Mouse (Mus musculus) limb, embryonic 11.5 days (tissue): ENCODE measurements around the gene Mrpl30. TPM values are rescaled to one million over a fixed set of nuclear protein-coding genes. Genes with fewer than 3 reads are reported as not detected.
A peak's percentile ranks its signal among the peaks of the same experiment; 100 is the strongest.

Source experiments
- ATAC-seq: fragments of 200-750 bp; cut with Nextera tagmentation; 2 replicates; pipeline ENCODE4 v1.8.0; 2017; ENCODE audit warnings: low read depth; ENCODE audit not compliant: insufficient number of reproducible peaks, low FRiP score, low TSS enrichment
- DNase-seq: peaks from one replicate; pipeline ENCODE4 v3.0.0-alpha.2; 2015; ENCODE audit warnings: low spot score
- H3K27ac ChIP-seq: fragments of 300-500 bp; sonication (generic); replicated peaks from 2 replicates; pipeline ENCODE4 v1.5.1; 2014; ENCODE audit warnings: low read depth, mild to moderate bottlenecking, low read length
- H3K27me3 ChIP-seq: fragments of 300-500 bp; sonication (generic); 2 replicates; pipeline ENCODE4 v1.6.1; 2014; ENCODE audit warnings: mild to moderate bottlenecking, low read length, mixed read lengths; ENCODE audit not compliant: control insufficient read depth, insufficient read depth
- H3K36me3 ChIP-seq: fragments of 300-500 bp; sonication (generic); 2 replicates; pipeline ENCODE4 v1.6.1; 2014; ENCODE audit warnings: mild to moderate bottlenecking, low read length, moderate library complexity, mixed read lengths; ENCODE audit not compliant: control insufficient read depth, insufficient read depth
- H3K4me1 ChIP-seq: fragments of 300-500 bp; sonication (generic); 2 replicates; pipeline ENCODE4 v1.6.1; 2014; ENCODE audit warnings: low read length, mixed read lengths; ENCODE audit not compliant: control insufficient read depth, insufficient read depth
- H3K4me2 ChIP-seq: fragments of 300-500 bp; sonication (generic); 2 replicates; pipeline ENCODE4 v1.6.1; 2014; ENCODE audit warnings: low read depth, mild to moderate bottlenecking, moderate library complexity; ENCODE audit not compliant: severe bottlenecking
- H3K4me3 ChIP-seq: fragments of 300-500 bp; sonication (generic); 2 replicates; pipeline ENCODE4 v1.5.1; 2014; ENCODE audit warnings: low read depth, low read length
- H3K9ac ChIP-seq: fragments of 300-500 bp; sonication (generic); 2 replicates; pipeline ENCODE4 v1.6.1; 2014; ENCODE audit warnings: mild to moderate bottlenecking, low read length
- H3K9me3 ChIP-seq: fragments of 300-500 bp; sonication (generic); 2 replicates; pipeline ENCODE4 v1.6.1; 2016; ENCODE audit warnings: low read length; ENCODE audit not compliant: control insufficient read depth
- WGBS: fragments of 180-500 bp; shearing (Covaris S2); extraction: QIAGEN DNeasy Blood & Tissue Kit; methylation state at CpG from one replicate; pipeline ENCODE4 v1.1.7; 2014; 5-methylcytosine and 5-hydroxymethylcytosine counted together
- polyA plus RNA-seq: library from polyadenylated mRNA; unstranded; fragments of >200 nt; fragmentation: Nextera tagmentation; extraction: Ambion mirVana; gene quantifications from 2 replicates; pipeline ENCODE4 v1.2.1, GENCODE M21; 2014

The Mrpl30 gene
- polyA plus RNA-seq, 1 experiment from 2014 or later: 240 TPM

GRCm38 (mm10) chr1:37867684-37868322 is 22.5 kb upstream of the Mrpl30 start:
- Histone ChIP-seq H3K9me3 (no peaks in the 10 kb centered on the region), H3K9ac (no peak overlapping the region), H3K27me3 (no peaks in the 10 kb centered on the region), H3K4me2 (no peak overlapping the region), H3K4me3 (no peak overlapping the region), H3K4me1 (no peaks in the 10 kb centered on the region), H3K27ac (no peak overlapping the region), H3K36me3 (no peaks in the 10 kb centered on the region)
- 68% methylated on average over 10 of the region's 10 CpGs for WGBS
- DNase-seq (no peak), ATAC-seq (no peak)

GRCm38 (mm10) chr1:37868640-37869039 is 21.6 kb upstream of the Mrpl30 start:
- ATAC-seq: no peak
- no peaks in the 10 kb centered on the region for H3K36me3 ChIP-seq
- 65% methylated on average over 10 of the region's 10 CpGs for WGBS

GRCm38 (mm10) chr1:37869362-37869761 is 20.9 kb upstream of the Mrpl30 start:
- no peak overlapping the region for H3K4me2 ChIP-seq
- no peaks in the 10 kb centered on the region for H3K9me3 ChIP-seq
- H3K9ac ChIP-seq: no peak overlapping the region
- ATAC-seq: no peak
- H3K27me3 ChIP-seq: no peaks in the 10 kb centered on the region
- 56% methylated on average over 2 of the region's 2 CpGs for WGBS
- H3K4me3 ChIP-seq: no peak overlapping the region
- no peaks in the 10 kb centered on the region for H3K4me1 ChIP-seq
- no peaks in the 10 kb centered on the region for H3K36me3 ChIP-seq
- no peak for DNase-seq
- no peak overlapping the region for H3K27ac ChIP-seq

More at GRCm38 (mm10) chr1:37868640-37869039, 21.6 kb upstream of the Mrpl30 start:
- no peaks in the 10 kb centered on the region for H3K4me1 ChIP-seq
- H3K4me2 ChIP-seq: no peak overlapping the region
- H3K9ac ChIP-seq: no peak overlapping the region
- H3K27ac ChIP-seq: no peak overlapping the region
- no peak for DNase-seq
- H3K9me3 ChIP-seq: no peaks in the 10 kb centered on the region
- H3K4me3 ChIP-seq: no peak overlapping the region
- H3K27me3 ChIP-seq: no peaks in the 10 kb centered on the region

- ATAC-seq: peak; percentile 77
- no peaks in the 10 kb centered on the region; the same call in 1 of the 2 replicates for H3K9me3 ChIP-seq
- 0 out of 2 replicates have a peak within 1 kb of the TSS, but pooled peaks have one; percentile 42 for H3K27ac ChIP-seq
- no peak for DNase-seq
- H3K9ac ChIP-seq: peak within 1 kb of the TSS; percentile 24
- peaks cover 8% of the 10 kb centered on the region; the same call in 1 of the 2 replicates for H3K36me3 ChIP-seq
- WGBS: 8% methylated on average over 7 of the region's 7 CpGs
- no peaks in the 10 kb centered on the region for H3K27me3 ChIP-seq
- H3K4me2 ChIP-seq: peak within 1 kb of the TSS; percentile 73
- no peaks in the 10 kb centered on the region for H3K4me1 ChIP-seq
- peak within 1 kb of the TSS; percentile 45 for H3K4me3 ChIP-seq
These were observed 18.6 kb upstream of the Mrpl30 start, which contains the start of gene Lipt1 for GRCm38 (mm10) chr1:37871704-37872103. Gene Lipt1 (plus strand): TSS chr1:37871738.

- peak overlapping the region; percentile 45 for H3K4me3 ChIP-seq
- peaks cover 8% of the 10 kb centered on the region; the same call in 1 of the 2 replicates for H3K36me3 ChIP-seq
- DNase-seq (peak; percentile 84), ATAC-seq (peak; percentile 90)
- H3K4me1 ChIP-seq: no peaks in the 10 kb centered on the region
- H3K4me2 ChIP-seq: peak overlapping the region; percentile 73
- 6% methylated on average over 33 of the region's 33 CpGs for WGBS
- 0 out of 2 replicates have a peak overlapping the region, but pooled peaks have one; percentile 42 for H3K27ac ChIP-seq
- peak overlapping the region; percentile 24 for H3K9ac ChIP-seq
- no peaks in the 10 kb centered on the region for H3K27me3 ChIP-seq
- no peaks in the 10 kb centered on the region; the same call in 1 of the 2 replicates for H3K9me3 ChIP-seq
These were observed 17.9 kb upstream of the Mrpl30 start for GRCm38 (mm10) chr1:37872131-37873067.

GRCm38 (mm10) chr1:37873157-37873556 is 17.1 kb upstream of the Mrpl30 start:
- H3K9me3 ChIP-seq: no peaks in the 10 kb centered on the region; the same call in 1 of the 2 replicates
- H3K27ac ChIP-seq: no peak overlapping the region
- H3K27me3 ChIP-seq: no peaks in the 10 kb centered on the region
- no peak overlapping the region for H3K4me3 ChIP-seq
- ATAC-seq: no peak
- no peak overlapping the region for H3K4me2 ChIP-seq
- peaks cover 10% of the 10 kb centered on the region; the same call in 1 of the 2 replicates for H3K36me3 ChIP-seq
- no peak overlapping the region for H3K9ac ChIP-seq
- no peaks in the 10 kb centered on the region for H3K4me1 ChIP-seq
- WGBS: 88% methylated on average over 4 of the region's 4 CpGs
- no peak for DNase-seq

- Histone ChIP-seq H3K9ac (no peak overlapping the region), H3K9me3 (no peaks in the 10 kb centered on the region; the same call in 1 of the 2 replicates), H3K4me1 (no peaks in the 10 kb centered on the region), H3K27ac (no peak overlapping the region), H3K4me2 (no peak overlapping the region), H3K27me3 (no peaks in the 10 kb centered on the region), H3K4me3 (no peak overlapping the region), H3K36me3 (peaks cover 16% of the 10 kb centered on the region; the same call in 1 of the 2 replicates)
- no peak for DNase-seq
- WGBS: 96% methylated on average over 13 of the region's 13 CpGs
- ATAC-seq: no peak
These were observed 12.4 kb upstream of the Mrpl30 start for GRCm38 (mm10) chr1:37877736-37878460.

GRCm38 (mm10) chr1:37883411-37883810 is 6.9 kb upstream of the Mrpl30 start:
- no peak overlapping the region for H3K4me3 ChIP-seq
- no peaks in the 10 kb centered on the region for H3K9me3 ChIP-seq
- H3K27ac ChIP-seq: no peak overlapping the region
- H3K9ac ChIP-seq: no peak overlapping the region
- H3K4me2 ChIP-seq: no peak overlapping the region
- no peaks in the 10 kb centered on the region for H3K4me1 ChIP-seq
- WGBS: 86% methylated on average over 4 of the region's 4 CpGs
- ATAC-seq (no peak), DNase-seq (no peak)
- H3K36me3 ChIP-seq: peaks cover 8% of the 10 kb centered on the region
- no peaks in the 10 kb centered on the region for H3K27me3 ChIP-seq
